Mouse (Mus musculus) urinary bladder, postnatal 25 days (tissue): ENCODE measurements around the gene Tubgcp4.
"Not testable (repeated sequence)": the region's sequence is repeated elsewhere in the genome, so short reads cannot be mapped to it uniquely, and the experiment has no call there.

ENCODE experiments used
- DNase-seq: peaks from one replicate; pipeline ENCODE4 v3.0.0; 2022; ENCODE audit warnings: low spot score

Tubgcp4 gene

DNA sequence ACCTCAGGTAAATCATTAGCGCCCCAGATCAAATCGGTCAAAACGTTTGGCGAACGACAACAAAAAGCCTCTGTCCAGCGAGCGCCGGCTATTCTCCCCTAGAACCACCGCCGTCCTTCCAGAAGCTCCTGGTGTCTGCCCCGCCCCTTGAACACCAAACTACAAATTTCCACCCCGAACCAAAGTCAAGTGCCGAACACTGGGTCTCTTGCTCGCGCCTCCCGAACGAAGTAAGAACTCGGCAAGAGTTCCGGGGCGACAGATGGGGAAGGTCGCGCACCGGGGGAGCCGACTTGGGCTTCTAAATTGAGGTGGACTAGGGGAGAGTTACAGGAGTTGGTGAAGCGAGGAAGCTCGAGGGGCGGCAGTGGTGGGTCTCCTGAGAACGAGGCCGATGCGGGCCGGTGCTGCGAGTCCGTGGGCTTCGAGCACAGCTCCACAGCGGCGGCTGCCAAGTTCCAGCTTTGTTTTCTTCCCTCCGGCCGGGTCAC is at the start of gene Tubgcp4:
Tubgcp4 (plus strand) TSS at position 174 of the 491 bp plus-strand sequence.
- DNase-seq: peak; percentile 41

DNA sequence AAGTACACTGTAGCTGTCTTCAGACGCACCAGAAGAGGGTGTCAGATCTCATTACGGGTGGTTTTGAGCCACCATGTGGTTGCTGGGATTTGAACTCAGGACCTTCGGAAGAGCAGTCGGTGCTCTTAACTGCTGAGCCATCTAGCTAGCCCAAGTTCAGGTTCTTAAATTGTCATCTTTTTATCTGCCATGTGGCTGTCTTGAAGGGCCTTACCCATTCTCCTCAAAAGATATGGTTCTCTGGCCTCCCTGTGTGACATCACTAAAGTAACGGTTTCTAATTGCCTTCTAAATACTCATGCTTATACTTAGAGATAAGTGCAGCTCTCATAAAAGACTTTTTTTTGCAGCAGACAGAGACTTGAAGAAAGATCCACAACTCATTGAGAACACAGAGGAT is 44.2 kb upstream of the Tubgcp4 start:
- not testable (repeated sequence) for DNase-seq

DNA sequence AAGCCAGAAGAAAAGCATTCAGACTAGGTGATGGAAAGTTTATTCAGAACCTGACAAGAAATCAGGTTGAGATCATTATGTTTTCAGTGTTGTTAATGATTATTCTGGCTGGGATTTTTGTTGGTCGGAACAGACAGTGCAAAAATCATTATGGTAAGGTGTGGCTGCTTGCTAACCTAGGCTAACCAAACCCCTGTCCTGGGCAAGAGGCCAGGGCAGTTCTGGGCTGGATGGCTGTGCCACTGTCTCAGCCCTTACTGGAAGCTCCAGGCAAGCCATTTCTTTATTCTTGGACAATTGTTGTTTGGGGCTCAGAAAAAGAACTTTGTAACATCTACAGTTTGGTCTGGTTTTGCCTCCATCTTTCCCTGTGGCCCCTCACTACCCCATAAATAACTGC is 42.9 kb upstream of the Tubgcp4 start:
- DNase-seq: no peak

DNA sequence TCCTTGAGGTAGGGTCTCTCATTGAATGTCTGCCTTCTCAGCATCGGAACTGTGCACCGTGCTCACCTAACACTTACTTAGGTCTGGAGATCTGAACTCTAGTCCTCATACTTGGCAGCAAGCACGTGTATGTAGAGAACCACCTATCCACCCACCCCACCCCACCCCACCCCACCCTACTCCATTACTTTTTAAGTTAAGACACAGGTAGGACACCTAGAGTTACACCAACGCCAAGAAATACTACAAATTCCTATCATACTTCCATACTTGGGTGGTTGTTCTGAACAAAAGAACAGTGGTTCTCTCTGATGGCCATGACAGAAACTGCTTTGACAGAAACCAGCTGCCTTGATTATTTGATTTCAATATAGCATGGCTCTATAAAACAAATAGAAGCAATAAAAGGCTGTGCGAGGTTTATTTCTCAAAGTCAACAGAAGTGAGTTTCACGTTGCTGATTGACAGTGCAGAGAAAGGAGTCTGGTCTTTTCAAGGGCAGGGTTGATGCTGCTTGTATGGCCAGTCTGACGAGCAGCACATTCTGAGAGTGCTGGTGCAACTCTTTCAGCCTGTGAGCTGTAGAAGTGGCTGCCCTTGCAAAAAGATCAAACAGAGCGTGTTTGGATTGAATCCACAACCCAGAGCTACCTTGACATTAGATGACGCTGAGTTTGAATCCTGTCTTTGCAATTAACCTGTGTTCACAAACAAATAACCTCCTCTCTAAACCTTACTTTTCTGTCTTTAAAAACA is 41.4 kb upstream of the Tubgcp4 start:
- DNase-seq: no peak

DNA sequence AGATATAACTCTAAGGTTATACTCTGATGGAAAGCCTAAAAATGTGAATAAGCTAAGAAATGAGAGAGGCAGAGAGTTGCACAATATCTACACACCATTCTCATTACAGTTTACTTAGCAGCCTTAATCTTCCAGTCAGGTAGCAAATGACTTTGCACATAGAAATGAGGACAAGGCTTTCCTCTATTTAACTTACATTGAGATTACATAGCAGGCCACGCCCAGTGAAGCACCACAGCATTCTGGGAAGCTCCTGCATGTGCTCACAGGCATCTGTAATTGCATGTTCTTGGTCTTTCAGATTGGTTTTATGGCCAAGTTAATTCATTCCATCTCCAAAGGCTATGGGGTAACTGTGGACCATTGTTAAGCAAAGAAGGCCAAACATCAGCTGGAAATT is 37.6 kb upstream of the Tubgcp4 start:
- no peak for DNase-seq

DNA sequence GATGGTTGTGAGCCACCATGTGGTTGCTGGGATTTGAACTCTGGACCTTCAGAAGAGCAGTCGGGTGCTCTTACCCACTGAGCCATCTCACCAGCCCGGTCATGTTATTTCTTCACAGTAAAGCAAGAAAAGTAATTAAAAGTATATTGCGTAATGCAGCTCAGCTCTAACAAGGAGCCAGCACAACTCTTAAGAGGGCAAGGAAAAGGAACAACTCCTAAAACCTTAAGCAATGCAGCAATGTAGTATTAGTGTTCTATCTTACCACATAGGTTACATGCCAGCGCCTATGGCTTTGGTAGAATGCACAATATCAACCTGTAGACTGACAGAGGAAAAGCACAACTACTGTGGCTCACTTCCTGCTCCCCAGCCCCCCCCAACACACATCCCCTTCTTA is 33.1 kb upstream of the Tubgcp4 start:
- DNase-seq: no peak

DNA sequence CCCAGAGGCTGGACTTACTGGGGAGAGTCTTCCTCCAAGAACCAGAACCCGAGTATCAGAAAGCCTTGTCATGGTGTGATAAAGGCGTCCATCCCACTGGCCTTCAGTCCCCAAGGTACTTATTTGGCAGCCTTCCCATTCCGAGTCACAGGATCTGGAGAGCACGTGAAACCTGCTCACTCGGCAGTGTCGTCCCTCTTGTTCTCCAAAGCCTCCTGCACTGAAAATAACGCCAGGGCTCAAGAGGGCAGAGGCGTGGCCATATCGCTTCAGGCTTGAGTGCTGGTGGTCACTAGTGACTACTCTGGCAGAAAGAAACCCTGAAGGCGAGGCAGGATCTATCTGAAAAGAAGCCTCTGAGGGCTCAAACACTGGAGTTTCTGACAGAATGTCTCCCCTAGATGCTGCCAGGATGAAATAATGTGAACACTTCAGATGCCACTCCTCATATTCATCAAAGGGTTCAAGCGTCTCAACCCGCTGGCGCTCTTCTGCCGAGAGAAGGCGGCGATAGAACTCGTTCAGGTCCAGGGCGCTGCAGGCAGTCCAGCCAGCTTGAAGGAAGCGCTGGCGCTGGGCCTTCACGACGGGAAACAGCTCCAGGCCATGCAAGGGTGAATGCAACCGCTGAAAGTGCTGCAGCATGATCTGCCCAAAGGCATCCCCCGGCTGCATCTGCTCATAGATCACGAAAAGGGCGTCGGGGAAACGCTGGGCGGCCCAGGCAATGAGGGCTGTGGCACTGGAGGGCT is 31.0 kb upstream of the Tubgcp4 start:
- DNase-seq: peak; percentile 6

DNA sequence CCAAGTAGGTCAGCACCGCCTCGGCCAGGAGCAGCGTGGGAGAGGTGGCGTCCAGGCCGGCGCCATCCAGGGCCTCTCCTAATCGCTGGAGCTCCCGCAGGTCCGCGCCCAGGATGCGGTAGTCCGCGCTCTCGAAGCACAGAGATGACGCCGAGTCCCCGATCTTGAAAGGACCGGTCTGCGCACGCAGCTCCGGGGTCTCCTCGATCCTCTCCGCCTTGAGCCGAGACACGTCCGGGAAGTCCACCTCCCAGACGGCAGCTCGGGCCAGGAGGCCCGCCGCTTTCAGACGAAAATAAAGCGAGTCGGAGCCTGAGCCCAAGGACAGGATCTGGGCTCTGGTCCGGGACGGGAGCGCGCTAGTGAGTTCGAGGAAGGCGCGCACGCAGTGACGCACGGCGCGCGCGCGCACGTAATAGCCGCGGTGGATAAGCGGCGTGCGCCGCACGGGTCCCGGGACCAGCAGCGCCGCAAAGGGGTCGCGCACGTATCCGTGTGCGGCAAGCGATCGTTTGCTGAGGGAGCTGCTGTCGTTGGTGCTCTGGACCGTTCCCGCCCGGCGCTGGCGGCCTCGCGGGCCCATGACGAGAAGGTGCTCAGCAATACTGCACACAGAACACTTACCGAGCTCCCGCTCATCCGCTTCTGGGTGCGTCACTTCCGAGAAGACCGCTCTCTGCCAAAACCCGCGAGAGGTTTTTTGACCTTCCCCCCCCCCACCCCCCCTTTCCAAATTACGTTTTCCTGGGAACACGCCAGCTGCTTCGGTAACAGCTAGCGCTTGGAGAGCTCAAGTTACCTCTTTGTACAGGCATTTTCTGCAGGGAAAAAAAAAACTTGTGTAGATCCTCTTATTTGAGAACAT is 30.2 kb upstream of the Tubgcp4 start, which contains the start of the genes Adal and Lcmt2:
Adal (plus strand) TSS at position 411 of the 865 bp plus-strand sequence.
Lcmt2 (minus strand) TSS at position 636 of the 865 bp plus-strand sequence.
- peak; percentile 84 for DNase-seq

DNA sequence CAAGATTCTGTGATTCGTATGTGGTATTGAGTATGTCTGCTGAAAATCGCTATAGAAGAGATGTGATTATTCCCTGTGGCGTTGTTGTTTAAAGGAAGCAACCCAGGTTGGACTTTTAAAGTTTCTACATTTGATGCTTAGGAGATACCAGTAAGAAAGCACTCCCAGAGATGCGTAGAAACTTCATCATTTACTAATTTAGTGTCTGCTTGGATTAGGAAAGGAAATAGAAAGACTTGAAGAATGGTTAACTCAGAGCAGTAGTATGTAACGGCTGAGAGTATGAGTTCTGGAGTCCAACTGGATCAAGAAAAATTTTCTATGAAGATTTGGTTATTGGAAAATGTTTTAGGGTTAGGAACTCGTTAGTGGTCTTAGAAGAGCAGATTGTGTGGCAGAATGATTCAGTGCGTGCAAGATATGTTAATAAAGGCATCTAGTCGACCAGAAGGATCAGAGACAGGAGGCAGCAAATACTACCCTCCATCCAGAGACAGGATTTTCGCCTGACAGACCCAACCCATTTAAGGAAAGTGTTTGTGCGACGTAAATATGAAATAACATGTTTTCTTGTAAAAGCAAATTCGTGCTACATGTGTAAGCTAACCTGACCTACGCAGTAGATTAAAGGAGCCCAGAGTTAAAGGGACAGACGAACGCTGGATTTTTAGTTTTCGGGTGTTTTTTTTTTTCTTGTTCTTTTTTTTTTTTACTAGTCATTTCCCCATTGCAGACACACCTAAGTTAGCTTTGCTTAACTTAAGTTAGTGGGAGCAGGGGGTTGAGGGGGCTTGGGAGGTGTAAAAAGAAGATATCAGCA is 29.0 kb upstream of the Tubgcp4 start:
- DNase-seq: no peak

DNA sequence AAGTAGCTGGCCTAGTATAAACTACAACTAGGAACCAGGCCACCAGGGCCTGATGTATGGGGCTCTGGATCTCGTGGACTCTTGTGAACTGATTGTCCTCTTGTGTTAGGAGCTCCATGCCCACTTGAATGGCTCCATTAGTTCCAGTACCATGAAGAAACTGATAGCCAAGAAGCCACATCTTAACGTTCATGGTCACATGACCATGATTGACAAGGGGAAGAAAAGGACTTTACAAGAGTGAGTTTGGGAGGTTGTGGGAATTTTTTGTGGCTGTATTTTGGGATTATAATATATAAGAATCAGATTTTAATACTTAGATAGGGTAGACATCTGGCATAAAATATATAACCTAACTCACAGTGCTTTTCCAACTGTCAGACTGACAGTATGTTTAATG is 28.0 kb upstream of the Tubgcp4 start:
- DNase-seq: no peak

DNA sequence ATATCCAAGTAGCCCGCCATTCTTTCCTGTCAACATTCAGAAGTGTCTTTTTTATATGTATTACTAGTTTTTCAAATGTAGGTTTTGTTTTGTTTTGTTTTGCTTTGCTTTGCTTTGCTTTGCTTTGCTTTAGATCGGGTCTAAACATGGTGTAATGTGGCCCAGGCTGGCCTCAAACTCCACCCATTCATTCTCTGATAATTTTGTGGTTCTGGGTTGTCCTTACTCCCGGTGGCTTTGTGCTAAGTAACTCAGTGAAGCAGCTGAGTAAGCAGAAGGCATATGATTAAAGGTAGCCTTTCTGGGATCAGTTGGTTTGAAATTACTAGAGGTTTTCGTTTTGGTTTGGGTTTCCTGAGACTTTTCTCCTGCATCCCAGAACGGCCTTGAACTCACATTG is 20.8 kb upstream of the Tubgcp4 start:
- DNase-seq: no peak

DNA sequence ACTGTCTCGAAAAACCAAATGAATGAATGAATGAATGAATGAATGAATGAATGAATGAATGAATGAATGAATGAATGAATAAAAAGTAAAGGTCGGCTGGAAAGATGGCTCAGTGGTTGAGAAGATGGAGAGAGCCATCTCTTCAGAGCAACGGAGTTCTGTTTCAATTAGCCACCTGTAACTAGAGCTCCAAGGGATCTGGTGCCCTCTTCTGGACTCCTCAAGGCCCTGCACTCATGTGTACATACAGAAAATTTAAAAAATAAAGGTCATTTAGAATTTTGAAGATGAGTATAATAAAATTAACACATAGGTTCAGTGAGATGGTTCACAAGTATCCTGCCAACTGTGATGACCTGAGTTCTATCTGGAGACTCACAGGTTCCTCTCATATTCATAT is 17.4 kb upstream of the Tubgcp4 start:
- DNase-seq: no peak

DNA sequence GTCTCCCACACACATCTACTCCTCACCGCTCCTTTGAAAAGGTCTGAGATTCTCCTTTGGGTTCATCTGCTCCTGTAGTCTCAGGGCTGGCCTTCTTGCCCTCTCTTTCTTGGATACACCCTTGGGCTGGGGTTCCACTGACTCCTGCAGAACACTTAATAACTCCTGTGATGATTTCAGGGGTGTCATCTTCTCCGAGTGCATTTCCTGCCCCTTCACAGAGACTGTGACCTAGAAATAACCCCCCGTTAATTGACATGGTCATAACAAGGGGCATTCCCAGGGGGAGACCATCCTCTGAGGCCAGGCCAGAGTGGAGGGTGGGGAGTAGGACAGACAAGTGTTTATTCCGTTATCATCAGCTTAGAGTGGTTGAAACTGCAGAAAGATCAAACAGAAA is 1.3 kb upstream of the Tubgcp4 start:
- no peak for DNase-seq

DNA sequence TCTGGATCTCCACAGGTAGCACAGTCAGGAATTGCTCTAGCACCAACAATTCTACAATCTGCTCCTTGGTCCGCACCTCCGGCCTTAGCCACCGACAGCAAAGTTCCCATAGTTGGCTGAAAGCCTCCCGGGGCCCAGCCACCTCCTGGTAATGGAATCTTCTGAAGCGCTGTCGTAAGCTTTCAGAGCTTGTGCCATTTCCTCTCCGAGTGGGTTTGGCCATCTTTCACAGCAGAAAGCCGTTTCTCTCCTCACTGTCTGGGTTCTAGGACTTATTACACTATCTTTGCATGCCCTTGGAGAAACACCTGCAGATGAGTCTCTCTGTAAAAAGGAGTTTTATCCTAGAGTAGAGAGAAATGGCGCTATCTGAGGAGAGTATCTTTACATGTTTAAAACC is 552 bp upstream of the Tubgcp4 start:
- peak; percentile 16 for DNase-seq

DNA sequence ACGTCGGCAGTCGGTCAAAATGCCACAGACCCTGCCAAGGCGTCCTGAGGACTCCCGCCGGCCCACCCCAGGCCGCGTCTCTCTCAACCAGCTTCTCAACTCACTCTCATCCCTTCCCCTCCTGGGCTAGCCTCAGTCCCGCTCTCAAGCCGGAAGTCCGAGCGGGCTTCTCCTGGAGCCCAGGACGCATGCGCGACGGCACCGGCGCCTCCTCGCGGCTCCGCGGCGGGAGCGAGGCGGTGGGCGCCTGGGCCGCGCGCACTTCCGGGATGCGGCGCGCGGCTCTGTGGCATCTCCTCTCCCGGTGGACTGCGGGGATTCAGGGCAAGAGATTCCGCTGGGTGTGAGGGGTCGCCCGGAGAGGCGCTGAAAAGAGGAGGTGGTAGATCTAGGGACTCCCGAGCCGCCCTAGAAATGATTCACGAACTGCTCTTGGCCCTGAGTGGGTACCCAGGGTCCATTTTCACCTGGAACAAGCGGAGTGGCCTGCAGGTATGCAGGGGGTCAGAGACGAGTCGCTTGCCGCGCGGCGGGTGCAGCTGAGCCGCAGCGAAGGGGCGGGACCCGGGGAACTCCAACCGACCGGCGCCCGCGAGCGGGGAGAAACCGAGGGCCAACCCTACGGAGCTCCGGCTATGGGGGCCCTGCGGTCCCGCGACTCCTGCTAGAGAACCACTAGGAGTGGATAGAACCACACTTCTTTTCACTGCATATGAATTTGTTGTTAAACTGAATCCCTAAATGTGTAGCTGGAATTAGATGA is 707 bp downstream of the Tubgcp4 start, which contains the start of gene Zscan29:
Zscan29 (minus strand) TSS at position 146 of the 763 bp plus-strand sequence.
- peak; percentile 89 for DNase-seq

DNA sequence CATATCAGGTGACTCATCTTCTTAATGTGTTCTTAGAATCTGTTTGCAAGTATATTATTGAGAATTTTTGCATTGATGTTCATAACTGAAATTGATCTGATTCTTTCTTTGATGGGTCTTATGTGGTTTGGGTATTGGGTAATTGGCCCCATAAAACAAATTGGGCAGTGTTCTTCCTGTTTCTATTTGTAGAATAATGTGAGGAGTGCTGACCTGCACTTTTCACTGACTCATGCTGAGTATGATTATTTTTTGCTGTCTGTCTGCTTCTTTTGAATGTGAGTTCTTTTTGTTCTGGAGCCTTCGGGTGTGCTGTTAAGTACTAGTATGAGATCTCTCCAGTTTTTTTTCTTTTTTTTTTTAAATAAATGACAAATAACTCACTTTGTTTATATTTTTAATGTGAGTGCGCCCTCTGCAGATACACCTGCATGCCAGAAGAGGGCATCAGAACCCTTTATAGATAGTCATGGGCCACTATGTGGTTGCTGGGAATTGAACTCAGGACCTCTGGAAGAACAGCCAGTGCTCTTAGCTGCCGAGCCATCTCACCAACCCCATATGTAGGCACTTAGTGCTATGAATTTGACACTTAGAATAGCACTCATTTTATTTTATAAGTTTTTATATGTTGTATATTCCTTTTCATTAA is 8.5 kb downstream of the Tubgcp4 start:
- DNase-seq: no peak

DNA sequence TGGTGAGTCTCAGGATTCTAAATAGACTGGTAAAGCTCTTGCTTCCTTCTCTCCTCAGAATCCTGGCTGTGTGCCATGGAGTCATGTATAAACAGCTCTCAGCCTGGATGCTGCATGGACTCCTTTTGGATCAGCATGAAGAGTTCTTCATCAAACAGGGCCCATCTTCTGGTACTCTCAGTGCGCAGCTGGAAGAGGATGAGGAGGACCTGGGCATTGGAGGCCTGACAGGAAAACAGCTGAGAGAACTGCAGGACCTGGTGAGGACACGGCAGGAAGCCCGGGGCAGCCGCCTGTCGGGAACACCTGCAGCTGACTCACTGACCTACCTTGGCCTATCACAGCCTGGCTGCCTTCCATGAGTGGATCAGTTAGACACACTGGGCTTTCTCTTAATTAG is 13.0 kb downstream of the Tubgcp4 start:
- no peak for DNase-seq

DNA sequence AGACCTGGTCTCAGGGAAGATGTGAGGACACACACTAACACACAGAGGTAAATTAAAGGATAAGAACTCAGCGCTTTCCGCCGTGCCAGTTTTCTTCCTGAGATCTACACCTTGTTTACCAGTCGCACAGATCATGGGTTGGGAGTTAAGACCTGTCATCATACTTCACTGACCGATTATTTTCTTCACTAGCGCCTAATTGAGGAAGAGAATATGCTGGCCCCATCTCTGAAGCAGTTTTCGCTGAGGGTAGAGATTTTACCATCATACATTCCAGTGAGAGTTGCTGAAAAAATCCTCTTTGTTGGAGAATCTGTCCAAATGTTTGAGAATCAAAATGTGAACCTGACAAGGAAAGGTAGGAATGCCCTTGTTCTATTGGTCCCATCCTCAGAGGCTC is 13.7 kb downstream of the Tubgcp4 start:
- no peak for DNase-seq

DNA sequence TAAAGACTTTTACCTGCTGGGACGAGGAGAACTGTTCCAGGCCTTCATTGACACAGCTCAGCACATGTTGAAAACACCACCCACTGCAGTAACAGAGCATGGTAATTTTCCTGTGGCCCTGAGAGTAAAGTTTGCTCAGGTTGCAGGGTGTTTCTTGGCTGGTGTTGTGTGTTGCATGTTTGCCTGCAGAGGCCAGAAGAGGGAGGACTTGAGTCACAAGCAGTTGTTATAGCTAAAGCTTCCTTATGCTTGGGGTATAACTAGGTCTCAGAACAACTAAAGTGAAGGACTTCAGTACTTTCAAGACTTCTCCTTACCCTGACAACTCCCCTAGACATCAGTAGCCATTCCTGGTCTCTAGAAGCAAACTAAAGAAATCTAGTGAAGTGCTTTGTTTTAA is 18.1 kb downstream of the Tubgcp4 start:
- DNase-seq: no peak

DNA sequence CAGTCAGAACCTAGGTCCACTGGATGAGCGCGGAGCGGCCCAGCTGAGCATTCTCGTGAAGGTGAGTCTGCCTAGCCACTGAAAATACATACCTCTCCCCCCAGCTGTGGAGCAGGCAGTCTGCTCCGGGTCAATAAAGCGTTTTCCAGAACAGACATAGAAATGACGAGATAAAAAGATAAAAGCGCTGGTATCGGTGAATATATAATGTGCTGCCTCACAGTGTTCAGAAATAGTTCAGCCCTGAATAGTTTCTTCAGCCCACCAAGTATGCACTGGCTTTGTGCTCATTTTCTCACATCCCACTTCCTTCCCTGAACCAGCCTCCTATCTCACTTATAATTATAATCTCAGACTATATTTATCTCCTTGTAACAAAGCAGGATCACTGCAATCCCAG is 25.0 kb downstream of the Tubgcp4 start:
- no peak for DNase-seq
